Mouse (Mus musculus) left cerebral cortex, postnatal 25 days (tissue): ENCODE measurements around the gene Glrx. TPM values are rescaled to one million over a fixed set of nuclear protein-coding genes. Genes with fewer than 3 reads are reported as not detected.
"Not testable (repeated sequence)": the region's sequence is repeated elsewhere in the genome, so short reads cannot be mapped to it uniquely, and the experiment has no call there.

Experiments used
- DNase-seq, 2 experiments: peaks; one replicate each; pipeline ENCODE4 v3.0.0; 2022; ENCODE audit warnings: low spot score in 2 of 2, mixed read lengths in 1 of 2
- intact Hi-C: fragments of 180-260 bp; cut with DNase I; formaldehyde crosslinking; loops from one replicate; pipeline ENCODE4 v1.15.1; 2025
- total RNA-seq, 2 experiments: library from RNA; stranded (reverse); gene quantifications; 2 replicates each; pipeline ENCODE4 v1.2.3; 2021

Glrx gene
- 10 to 100 TPM; 52.4 to 52.6 TPM for total RNA-seq

DNA sequence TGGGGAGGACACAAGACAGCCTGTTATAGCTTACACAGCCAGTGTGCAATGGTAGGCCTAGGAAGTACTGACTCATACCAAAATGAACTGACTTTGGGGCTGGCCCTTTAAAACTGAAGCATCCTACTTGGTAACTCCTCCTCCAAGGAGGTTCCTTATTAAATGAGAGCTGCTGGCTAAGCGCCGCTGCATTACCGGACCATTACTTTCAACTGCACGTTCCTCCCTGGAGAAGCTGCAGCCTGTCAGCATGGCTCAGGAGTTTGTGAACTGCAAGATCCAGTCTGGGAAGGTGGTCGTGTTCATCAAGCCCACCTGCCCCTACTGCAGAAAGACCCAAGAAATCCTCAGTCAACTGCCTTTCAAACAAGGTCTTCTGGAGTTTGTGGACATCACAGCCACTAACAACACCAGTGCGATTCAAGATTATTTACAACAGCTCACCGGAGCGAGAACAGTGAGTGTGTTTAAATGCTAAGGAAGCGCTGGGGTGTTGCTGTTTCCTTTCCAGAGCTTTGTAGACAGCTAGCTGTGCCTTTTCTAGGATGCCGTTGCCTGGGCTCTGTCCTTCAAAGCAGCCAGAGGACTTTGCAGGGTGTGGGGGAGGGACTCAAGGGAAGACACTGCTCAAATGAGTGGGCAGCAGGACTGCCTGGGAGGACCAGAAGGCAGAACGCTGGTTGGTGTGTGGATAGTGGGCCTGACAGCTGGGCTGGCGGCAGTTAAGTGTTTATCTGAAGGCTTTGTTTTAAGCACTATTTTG, at the start of gene Glrx:
TSS of gene Glrx (plus strand) at position 150 of the 763 bp plus-strand sequence.
- peak; percentile 85 to 93 for DNase-seq
- intact Hi-C loops = loop anchor here (5.0 kb wide), 2 partner anchors 37 to 1448 kb away; partner anchors contain the start of gene Zfp72

GRCm38 (mm10) chr13:75790550-75791205, 49.0 kb upstream of the Glrx start:
- peak in 1 of 2 experiments; percentile 43 for DNase-seq
- intact Hi-C loops = loop anchor here (10.0 kb wide), 1 partner anchor 234 kb away; no protein-coding TSS in a partner anchor

GRCm38 (mm10) chr13:75793863-75794629, 45.6 kb upstream of the Glrx start:
- intact Hi-C loops = loop anchor here (10.0 kb wide), 1 partner anchor 231 kb away; no protein-coding TSS in a partner anchor

DNA sequence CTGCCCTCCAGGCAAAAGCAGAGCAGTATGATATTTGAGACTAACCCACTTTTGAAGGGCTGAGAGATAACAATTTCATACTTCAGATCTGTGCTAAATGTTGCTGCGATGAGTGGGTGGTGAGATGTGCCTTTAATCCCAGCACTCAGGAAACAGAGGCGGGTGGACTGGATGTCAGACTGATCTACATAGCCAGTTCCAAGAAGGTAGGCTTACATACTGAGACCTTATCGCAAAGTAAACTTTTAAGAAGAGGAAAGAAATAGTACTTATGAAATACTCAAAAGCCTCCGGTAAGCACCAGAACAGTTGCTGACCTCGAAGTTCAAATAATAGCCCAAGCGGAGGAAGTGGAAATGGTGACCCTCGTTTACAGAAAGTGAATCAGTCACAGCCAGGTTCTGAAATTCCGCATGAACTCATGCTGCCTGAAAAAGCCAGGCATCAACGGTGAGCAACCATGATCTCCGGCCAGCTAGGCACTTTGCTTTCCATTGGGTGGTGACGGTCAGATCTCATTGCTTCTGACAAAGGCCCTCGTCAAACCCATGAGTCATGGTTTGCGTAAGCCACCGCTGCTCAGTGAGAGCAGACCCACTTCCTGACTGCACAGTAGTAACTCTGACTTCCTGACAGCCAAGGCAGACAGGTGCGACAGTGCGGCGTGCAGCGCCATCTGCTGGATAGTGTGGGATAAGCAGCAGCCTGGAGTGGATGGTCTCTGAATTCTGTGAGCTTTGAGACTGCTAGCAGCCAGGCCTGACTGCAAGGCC, 42.1 kb upstream of the Glrx start:
- intact Hi-C loops = loop anchor here (1.0 to 10.0 kb wide), 4 partner anchors 80 to 570 kb away; partner anchors contain the start of gene Ell2
- DNase-seq = peak; percentile 93 to 98

More at GRCm38 (mm10) chr13:75793863-75794629, 45.6 kb upstream of the Glrx start:
- no peak for DNase-seq

DNA sequence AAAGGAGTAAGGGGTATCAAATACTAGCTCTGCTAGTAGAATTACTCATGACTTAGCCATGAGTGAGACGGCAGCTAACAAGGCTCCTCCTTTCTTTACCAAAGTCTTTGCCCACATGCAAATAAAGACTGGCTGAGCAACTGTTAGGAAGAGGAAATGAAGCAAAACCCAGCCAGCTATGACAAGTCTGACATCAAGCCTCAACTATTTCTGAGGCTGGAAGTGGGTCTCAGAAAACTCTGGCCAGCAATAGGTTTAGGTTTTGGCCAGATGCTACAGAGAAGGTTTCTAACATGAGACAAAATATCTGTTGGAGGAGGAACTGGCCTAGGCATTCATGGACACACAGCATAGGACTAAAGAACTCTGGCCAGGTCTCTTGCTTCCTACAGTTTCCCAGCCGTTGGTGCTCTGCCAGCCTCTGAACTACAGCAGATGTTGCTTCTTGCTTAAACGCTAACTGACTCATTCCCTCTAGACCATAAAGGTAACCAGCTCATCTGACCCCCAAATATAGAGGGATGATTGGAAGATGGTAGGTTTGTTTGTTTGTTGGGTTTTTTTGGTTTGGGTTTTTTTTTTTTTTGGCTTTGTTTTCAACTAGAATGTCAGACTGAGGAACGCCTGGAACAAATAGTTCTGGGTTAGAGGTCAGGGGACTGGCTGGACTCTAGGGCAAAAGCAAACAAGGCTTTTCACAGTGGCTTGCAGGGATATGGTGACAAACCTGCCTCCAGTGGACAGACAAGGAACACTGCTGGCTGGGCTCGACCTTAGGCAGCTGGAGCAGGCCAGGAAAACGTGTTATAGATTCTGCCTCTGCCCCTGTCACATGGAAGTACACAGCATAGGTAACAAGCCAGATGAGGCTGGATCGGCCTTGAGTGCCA, 41.0 kb upstream of the Glrx start:
- peak in 1 of 2 experiments; percentile 32 for DNase-seq
- intact Hi-C loops = loop anchor here (1.0 to 10.0 kb wide), 3 partner anchors 79 to 571 kb away; no protein-coding TSS in a partner anchor

DNA sequence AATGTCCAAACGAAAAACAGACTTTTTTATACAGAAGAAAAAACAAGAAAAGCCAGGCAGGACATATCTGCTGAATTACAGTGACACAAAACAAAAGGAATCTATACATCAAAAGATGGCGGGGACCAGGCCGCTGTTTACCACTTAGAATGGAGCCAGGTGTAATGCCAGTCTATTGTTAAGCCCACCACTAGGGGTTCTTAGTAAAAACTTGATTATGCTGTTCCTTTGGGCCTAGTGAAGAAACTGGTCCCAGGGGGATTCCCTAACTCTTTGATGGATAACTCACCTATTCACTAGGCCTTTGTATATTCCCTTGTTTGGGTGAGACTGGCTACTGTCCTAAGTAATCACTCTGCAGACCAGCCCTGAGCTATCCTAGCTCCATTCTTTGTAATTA, 40.2 kb upstream of the Glrx start:
- intact Hi-C loops = loop anchor here (5.0 to 10.0 kb wide), 2 partner anchors 78 to 225 kb away; no protein-coding TSS in a partner anchor
- DNase-seq = no peak

- no peak for DNase-seq
- intact Hi-C loops = no loop called here
These were observed 31.7 kb upstream of the Glrx start for GRCm38 (mm10) chr13:75807969-75808368.

GRCm38 (mm10) chr13:75809957-75810356, 29.7 kb upstream of the Glrx start:
- no peak for DNase-seq
- intact Hi-C loops = no loop called here

GRCm38 (mm10) chr13:75817183-75817582, 22.5 kb upstream of the Glrx start:
- no peak for DNase-seq
- intact Hi-C loops = no loop called here

DNA sequence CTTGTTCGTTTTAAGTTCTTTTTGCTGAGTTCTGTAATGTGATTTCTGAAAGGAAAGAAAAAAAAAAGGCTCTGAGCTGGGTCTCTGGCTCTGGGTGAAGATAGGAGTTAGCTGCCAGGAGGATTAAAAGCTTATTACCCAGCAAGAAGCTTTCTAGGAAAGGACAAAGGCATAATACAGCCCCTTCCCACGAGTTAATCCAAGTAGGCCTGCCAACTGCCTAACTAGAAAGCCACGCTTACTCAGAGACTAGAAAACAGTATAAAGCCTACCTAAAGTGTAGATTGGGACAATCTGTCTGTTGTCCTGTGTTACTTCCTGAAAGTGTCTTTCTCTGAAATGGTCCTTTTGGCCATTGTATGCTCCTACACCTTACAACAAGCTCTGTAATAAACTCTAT, 21.2 kb upstream of the Glrx start:
- intact Hi-C loops = no loop called here
- no peak for DNase-seq

- intact Hi-C loops = no loop called here
- DNase-seq = no peak
These were observed 20.5 kb upstream of the Glrx start for GRCm38 (mm10) chr13:75818945-75819706.

DNA sequence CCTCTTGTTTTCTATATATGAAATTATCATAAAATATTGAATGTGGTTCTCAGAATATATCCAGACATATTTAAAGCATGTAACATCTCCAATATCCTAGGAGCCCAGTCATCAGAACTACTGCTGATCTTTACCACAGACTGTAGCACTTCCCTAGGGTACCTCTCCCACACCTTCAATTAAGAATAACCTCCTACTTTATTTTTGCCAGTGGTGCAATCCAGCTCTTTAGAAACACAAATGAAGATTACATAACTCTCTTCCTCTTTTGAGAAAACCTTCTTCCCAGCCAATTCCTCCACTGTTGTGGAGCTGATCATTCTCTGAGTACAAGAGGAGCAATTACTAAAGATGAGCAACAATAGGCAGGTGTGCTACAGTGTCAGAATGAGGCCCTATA, 19.8 kb upstream of the Glrx start:
- intact Hi-C loops = loop anchor here (10.0 kb wide), 1 partner anchor 955 kb away; no protein-coding TSS in a partner anchor
- DNase-seq = no peak

- intact Hi-C loops = loop anchor here (10.0 kb wide), 1 partner anchor 958 kb away; no protein-coding TSS in a partner anchor
These were observed 17.3 kb upstream of the Glrx start for GRCm38 (mm10) chr13:75822366-75822765.

DNA sequence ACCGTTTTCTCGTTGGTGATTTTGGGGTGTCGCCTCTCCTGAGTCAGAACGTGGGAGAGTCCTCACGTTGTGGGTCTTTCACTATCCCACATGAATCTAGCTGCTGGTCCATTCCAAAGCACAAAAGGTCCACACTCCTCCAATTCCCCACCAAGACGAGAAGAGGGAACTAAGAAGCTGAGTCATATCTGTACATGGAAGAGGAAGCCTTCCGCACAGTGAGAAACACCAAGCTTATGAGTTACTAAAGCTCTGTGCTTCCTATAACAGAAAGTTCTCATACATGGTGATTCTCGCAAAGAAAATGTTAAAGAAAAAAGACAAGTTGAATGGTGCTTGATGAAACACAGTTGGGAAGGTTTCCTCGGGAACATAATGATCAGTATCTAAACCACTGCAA, 16.5 kb upstream of the Glrx start:
- intact Hi-C loops = loop anchor here (10.0 kb wide), 1 partner anchor 958 kb away; no protein-coding TSS in a partner anchor
- DNase-seq = no peak

More at GRCm38 (mm10) chr13:75822366-75822765, 17.3 kb upstream of the Glrx start:
- DNase-seq = not testable (repeated sequence)

- no peak for DNase-seq
- intact Hi-C loops = loop anchor here (10.0 kb wide), 1 partner anchor 960 kb away; no protein-coding TSS in a partner anchor
These were observed 14.9 kb upstream of the Glrx start for GRCm38 (mm10) chr13:75824611-75825319.

GRCm38 (mm10) chr13:75825388-75825787, 14.3 kb upstream of the Glrx start:
- intact Hi-C loops = loop anchor here (10.0 kb wide), 1 partner anchor 961 kb away; no protein-coding TSS in a partner anchor
- DNase-seq = no peak
